Mouse (Mus musculus): ENCODE data around the gene Myom1.
A peak's percentile ranks its signal among the peaks of the same experiment; 100 is the strongest.

Gene Myom1

GRCm38 (mm10) chr17:71056405-71056804 lies 54.0 kb downstream of the Myom1 start:
- no peak for DNase-seq (ENCODE audit: low read depth, low spot score)

- no peak for DNase-seq (ENCODE audit: low read depth, low spot score)
Observed at GRCm38 (mm10) chr17:71057758-71058157, 55.3 kb downstream of the Myom1 start.

- DNase-seq (ENCODE audit: low read depth, low spot score) = no peak
Observed at GRCm38 (mm10) chr17:71059213-71059612, 56.8 kb downstream of the Myom1 start.

GRCm38 (mm10) chr17:71062049-71062560 lies 59.7 kb downstream of the Myom1 start:
- DNase-seq (ENCODE audit: low read depth, low spot score) = no peak

- no peak for DNase-seq (ENCODE audit: low read depth, low spot score)
Observed at GRCm38 (mm10) chr17:71062870-71063602, 60.6 kb downstream of the Myom1 start.

- no peak for DNase-seq (ENCODE audit: low read depth, low spot score)
Observed at GRCm38 (mm10) chr17:71064463-71065014, 62.1 kb downstream of the Myom1 start.

GRCm38 (mm10) chr17:71065127-71065526 lies 62.7 kb downstream of the Myom1 start:
- DNase-seq (ENCODE audit: low read depth, low spot score) = no peak

- DNase-seq (ENCODE audit: low read depth, low spot score) = no peak
Observed at GRCm38 (mm10) chr17:71069176-71069575, 66.7 kb downstream of the Myom1 start.

- DNase-seq (ENCODE audit: low read depth, low spot score) = no peak
Observed at GRCm38 (mm10) chr17:71071958-71072357, 69.5 kb downstream of the Myom1 start.

GRCm38 (mm10) chr17:71074386-71074785 lies 72.0 kb downstream of the Myom1 start:
- no peak for DNase-seq (ENCODE audit: low read depth, low spot score)

GRCm38 (mm10) chr17:71081986-71082385 lies 79.6 kb downstream of the Myom1 start:
- DNase-seq (ENCODE audit: low read depth, low spot score) = no peak

GRCm38 (mm10) chr17:71086969-71087368 lies 84.5 kb downstream of the Myom1 start:
- DNase-seq (ENCODE audit: low read depth, low spot score) = no peak

- no peak for DNase-seq (ENCODE audit: low read depth, low spot score)
Observed at GRCm38 (mm10) chr17:71087396-71088153, 85.1 kb downstream of the Myom1 start.

GRCm38 (mm10) chr17:71088154-71088521 lies 85.7 kb downstream of the Myom1 start:
- DNase-seq (ENCODE audit: low read depth, low spot score) = no peak

GRCm38 (mm10) chr17:71088991-71089434 lies 86.6 kb downstream of the Myom1 start:
- no peak for DNase-seq (ENCODE audit: low read depth, low spot score)

- no peak for DNase-seq (ENCODE audit: low read depth, low spot score)
Observed at GRCm38 (mm10) chr17:71089781-71090480, 87.5 kb downstream of the Myom1 start.

- DNase-seq (ENCODE audit: low read depth, low spot score) = no peak
Observed at GRCm38 (mm10) chr17:71091024-71091423, 88.6 kb downstream of the Myom1 start.

GRCm38 (mm10) chr17:71092341-71092740 lies 89.9 kb downstream of the Myom1 start:
- DNase-seq (ENCODE audit: low read depth, low spot score) = no peak

GRCm38 (mm10) chr17:71093793-71094192 lies 91.4 kb downstream of the Myom1 start:
- peak; percentile 88 for DNase-seq (ENCODE audit: low read depth, low spot score)

- DNase-seq (ENCODE audit: low read depth, low spot score) = no peak
Observed at GRCm38 (mm10) chr17:71094438-71094837, 92.0 kb downstream of the Myom1 start.

- DNase-seq (ENCODE audit: low read depth, low spot score) = no peak
Observed at GRCm38 (mm10) chr17:71096557-71097208, 94.2 kb downstream of the Myom1 start.

Data from skeletal muscle tissue, adult 2 months (tissue).